Mouse (Mus musculus) erythroblast, embryonic 14.5 days (primary cell): ENCODE results near the gene Slc35f2.

Experiments used
- GATA1 ChIP-seq: IDR thresholded peaks from 2 replicates; pipeline ENCODE4 v1.6.1; 2012; ENCODE audit warnings: low read length, inconsistent platforms, mixed read lengths
- TAL1 ChIP-seq: IDR thresholded peaks from 3 replicates; pipeline ENCODE4 v1.6.1; 2012; ENCODE audit warnings: low read length, inconsistent platforms, mixed read lengths

GRCm38 (mm10) chr9:53853672-53854071 lies 82.3 kb downstream of the Slc35f2 start:
- TF ChIP-seq TAL1 = no peak
- TF ChIP-seq GATA1 = no peak
